Mouse (Mus musculus) MEL (cell line): ENCODE results near the gene Slfn9. TPM values are rescaled to one million over a fixed set of nuclear protein-coding genes. Genes with fewer than 3 reads are reported as not detected.
"Not testable (repeated sequence)": the region's sequence is repeated elsewhere in the genome, so short reads cannot be mapped to it uniquely, and the experiment has no call there.

Source experiments
- DNase-seq: peaks from one replicate; pipeline ENCODE4 v3.0.0; 2011; ENCODE audit warnings: low read depth, low spot score
- H3K27ac ChIP-seq: 2 replicates; pipeline ENCODE4 v1.5.1; 2012; ENCODE audit warnings: low read depth, mild to moderate bottlenecking, control low read depth, low read length, moderate library complexity; ENCODE audit not compliant: control insufficient read depth
- H3K27me3 ChIP-seq, 2 experiments: fragments of 150-350 bp in 1 of 2; sonication (generic) in 1 of 2; 2 replicates each; pipeline ENCODE4 v1.6.1; 2012; ENCODE audit warnings: low read length in 2 of 2, mild to moderate bottlenecking in 2 of 2, improper control_type of control experiment in 1 of 2, moderate library complexity in 1 of 2; ENCODE audit not compliant: insufficient read depth in 2 of 2, control insufficient read depth in 1 of 2
- H3K36me3 ChIP-seq, 2 experiments: 2 replicates each; pipeline ENCODE4 v1.6.1; 2012 to 2014; ENCODE audit warnings: low read length in 2 of 2, improper control_type of control experiment in 1 of 2, inconsistent platforms in 1 of 2, mild to moderate bottlenecking in 1 of 2; ENCODE audit not compliant: insufficient read depth in 2 of 2, control insufficient read depth in 1 of 2
- H3K4me1 ChIP-seq, 2 experiments: fragments of 150-350 bp in 1 of 2; sonication (generic) in 1 of 2; 2 replicates each; pipeline ENCODE4 v1.6.1; 2012; ENCODE audit warnings: low read length in 2 of 2, improper control_type of control experiment in 1 of 2, mild to moderate bottlenecking in 1 of 2; ENCODE audit not compliant: insufficient read depth in 2 of 2, control insufficient read depth in 1 of 2
- H3K4me3 ChIP-seq, 2 experiments: fragments of 150-350 bp in 1 of 2; sonication (generic) in 1 of 2; 2 replicates each; pipeline ENCODE4 v1.5.1; 2012; ENCODE audit warnings: low read depth in 2 of 2, low read length in 2 of 2, mild to moderate bottlenecking in 2 of 2, moderate library complexity in 2 of 2, control low read depth in 1 of 2, improper control_type of control experiment in 1 of 2; ENCODE audit not compliant: control insufficient read depth in 1 of 2, insufficient read depth in 1 of 2
- H3K79me2 ChIP-seq: 2 replicates; pipeline ENCODE4 v1.6.1; 2012; ENCODE audit warnings: mild to moderate bottlenecking, low read length, moderate library complexity; ENCODE audit not compliant: control insufficient read depth, poor library complexity, insufficient read depth
- H3K9ac ChIP-seq: 2 replicates; pipeline ENCODE4 v1.6.1; 2012; ENCODE audit warnings: low read depth, mild to moderate bottlenecking, control low read depth, low read length, moderate library complexity; ENCODE audit not compliant: control insufficient read depth, poor library complexity, severe bottlenecking
- H3K9me3 ChIP-seq: fragments of 150-350 bp; sonication (generic); replicated peaks from 2 replicates; pipeline ENCODE4 v1.6.1; 2012; ENCODE audit warnings: mild to moderate bottlenecking, low read length, improper control_type of control experiment, moderate library complexity; ENCODE audit not compliant: insufficient read depth
- ELF1 ChIP-seq: IDR thresholded peaks from 2 replicates; pipeline ENCODE4 v1.6.1; 2014; ENCODE audit warnings: low read depth, mild to moderate bottlenecking, inconsistent platforms, low read length, improper control_type of control experiment, moderate library complexity
- ETS1 ChIP-seq: IDR thresholded peaks from 2 replicates; pipeline ENCODE4 v1.6.1; 2012; ENCODE audit warnings: low read depth, mild to moderate bottlenecking, inconsistent platforms, low read length, improper control_type of control experiment, moderate library complexity
- HCFC1 ChIP-seq: IDR thresholded peaks from 2 replicates; pipeline ENCODE4 v1.6.1; 2012; ENCODE audit warnings: low read depth, mild to moderate bottlenecking, inconsistent platforms, low read length, improper control_type of control experiment, moderate library complexity
- KAT2A ChIP-seq: conservative IDR thresholded peaks from 2 replicates; pipeline ENCODE4 v1.6.1; 2012; ENCODE audit warnings: low read depth, low read length, improper control_type of control experiment, inconsistent platforms
- MAX ChIP-seq: IDR thresholded peaks from 2 replicates; pipeline ENCODE4 v1.6.1; 2011; ENCODE audit warnings: low read length, improper control_type of control experiment
- NELFE ChIP-seq: IDR thresholded peaks from 2 replicates; pipeline ENCODE4 v1.6.1; 2011; ENCODE audit warnings: low read depth, low read length, improper control_type of control experiment
- NRF1 ChIP-seq: IDR thresholded peaks from 2 replicates; pipeline ENCODE4 v1.6.1; 2014; ENCODE audit warnings: low read depth, mild to moderate bottlenecking, inconsistent platforms, low read length, improper control_type of control experiment, moderate library complexity; ENCODE audit not compliant: poor library complexity, insufficient read depth, severe bottlenecking
- POLR2A ChIP-seq, 2 experiments: IDR thresholded peaks; 2 replicates each; pipeline ENCODE4 v1.6.1; 2011 to 2012; ENCODE audit warnings: low read length in 2 of 2, mild to moderate bottlenecking in 2 of 2, control low read depth in 1 of 2, improper control_type of control experiment in 1 of 2, low read depth in 1 of 2, moderate library complexity in 1 of 2; ENCODE audit not compliant: control insufficient read depth in 1 of 2, insufficient read depth in 1 of 2, poor library complexity in 1 of 2
- RCOR1 ChIP-seq: IDR thresholded peaks from 2 replicates; pipeline ENCODE4 v1.6.1; 2012; ENCODE audit warnings: low read depth, mild to moderate bottlenecking, inconsistent platforms, low read length, improper control_type of control experiment
- USF1 ChIP-seq: IDR thresholded peaks from 2 replicates; pipeline ENCODE4 v1.6.1; 2014; ENCODE audit warnings: low read depth, mild to moderate bottlenecking, inconsistent platforms, low read length, improper control_type of control experiment, moderate library complexity
- ZNF384 ChIP-seq: IDR thresholded peaks from 2 replicates; pipeline ENCODE4 v1.6.1; 2012; ENCODE audit warnings: low read depth, mild to moderate bottlenecking, inconsistent platforms, low read length, improper control_type of control experiment
- polyA plus RNA-seq, 2 experiments: library from polyadenylated mRNA; stranded (reverse) in 1 of 2; unstranded in 1 of 2; fragments of >175 nt in 1 of 2; fragments of >200 nt in 1 of 2; gene quantifications; 2 replicates each; pipeline versions ENCODE4 v1.2.1 to v1.2.4; 2012; ENCODE audit warnings: low replicate concordance in 2 of 2, low read depth in 1 of 2; ENCODE audit not compliant: insufficient read length in 2 of 2, insufficient read depth in 1 of 2, missing spikeins in 1 of 2
- total RNA-seq: library from RNA; depleted of rRNA; stranded (reverse); fragments of 300-350 nt; gene quantifications from 2 replicates; pipeline ENCODE4 v1.2.3, GENCODE M21; 2012

The Slfn9 gene
- total and polyA plus RNA-seq, 3 experiments, result 3.5 to 3.7 TPM; not detected in 1

GRCm38 (mm10) chr11:82931161-82931560, 60.5 kb downstream of the Slfn9 start:
- H3K36me3 ChIP-seq, H3K27ac ChIP-seq, H3K9ac ChIP-seq, H3K4me1 ChIP-seq, H3K79me2 ChIP-seq, DNase-seq, H3K27me3 ChIP-seq, H3K4me3 ChIP-seq, H3K9me3 ChIP-seq: not testable (repeated sequence)

GRCm38 (mm10) chr11:82930391-82930955, 61.2 kb downstream of the Slfn9 start:
- not testable (repeated sequence) for H3K79me2 ChIP-seq, DNase-seq, H3K36me3 ChIP-seq, H3K27ac ChIP-seq, H3K4me1 ChIP-seq, H3K27me3 ChIP-seq, H3K9me3 ChIP-seq, H3K4me3 ChIP-seq, H3K9ac ChIP-seq

- H3K36me3 ChIP-seq, result no peaks in the 10 kb centered on the region
- H3K27ac ChIP-seq, result no peak overlapping the region
- no peak overlapping the region for H3K9ac ChIP-seq
- no peaks in the 10 kb centered on the region for H3K79me2 ChIP-seq
- no peaks in the 10 kb centered on the region; the same call in 1 of the 2 replicates for H3K9me3 ChIP-seq
- H3K27me3 ChIP-seq, result no peaks in the 10 kb centered on the region
- H3K4me1 ChIP-seq, result no peaks in the 10 kb centered on the region
- no peak for DNase-seq
- no peak for TF ChIP-seq NRF1
- TF ChIP-seq NELFE, result no peak
- TF ChIP-seq ETS1, result no peak
- TF ChIP-seq MAX, result no peak
- TF ChIP-seq KAT2A, result no peak
- no peak for TF ChIP-seq USF1
- no peak for TF ChIP-seq POLR2A (IDR thresholded peaks at IDR 0.05; ENCODE audit: control insufficient read depth in 1 of 2, insufficient read depth in 1 of 2, low read depth in 1 of 2, low read length in 2 of 2, poor library complexity in 1 of 2)
- no peak for TF ChIP-seq RCOR1
- no peak for TF ChIP-seq ZNF384
- TF ChIP-seq ELF1, result no peak
- TF ChIP-seq HCFC1, result no peak
- TF ChIP-seq, all 39 proteins: peak for 0
- no peak overlapping the region for H3K4me3 ChIP-seq
These were observed 62.0 kb downstream of the Slfn9 start for GRCm38 (mm10) chr11:82929633-82929950.
